Mouse (Mus musculus) 3T3-L1 (cell line): Measurements from ENCODE around the gene Man2c1.

Source experiments
- DNase-seq: peaks from one replicate; pipeline ENCODE4 v3.0.0-alpha.2; 2015; ENCODE audit warnings: low read depth, low spot score

The Man2c1 gene

DNA sequence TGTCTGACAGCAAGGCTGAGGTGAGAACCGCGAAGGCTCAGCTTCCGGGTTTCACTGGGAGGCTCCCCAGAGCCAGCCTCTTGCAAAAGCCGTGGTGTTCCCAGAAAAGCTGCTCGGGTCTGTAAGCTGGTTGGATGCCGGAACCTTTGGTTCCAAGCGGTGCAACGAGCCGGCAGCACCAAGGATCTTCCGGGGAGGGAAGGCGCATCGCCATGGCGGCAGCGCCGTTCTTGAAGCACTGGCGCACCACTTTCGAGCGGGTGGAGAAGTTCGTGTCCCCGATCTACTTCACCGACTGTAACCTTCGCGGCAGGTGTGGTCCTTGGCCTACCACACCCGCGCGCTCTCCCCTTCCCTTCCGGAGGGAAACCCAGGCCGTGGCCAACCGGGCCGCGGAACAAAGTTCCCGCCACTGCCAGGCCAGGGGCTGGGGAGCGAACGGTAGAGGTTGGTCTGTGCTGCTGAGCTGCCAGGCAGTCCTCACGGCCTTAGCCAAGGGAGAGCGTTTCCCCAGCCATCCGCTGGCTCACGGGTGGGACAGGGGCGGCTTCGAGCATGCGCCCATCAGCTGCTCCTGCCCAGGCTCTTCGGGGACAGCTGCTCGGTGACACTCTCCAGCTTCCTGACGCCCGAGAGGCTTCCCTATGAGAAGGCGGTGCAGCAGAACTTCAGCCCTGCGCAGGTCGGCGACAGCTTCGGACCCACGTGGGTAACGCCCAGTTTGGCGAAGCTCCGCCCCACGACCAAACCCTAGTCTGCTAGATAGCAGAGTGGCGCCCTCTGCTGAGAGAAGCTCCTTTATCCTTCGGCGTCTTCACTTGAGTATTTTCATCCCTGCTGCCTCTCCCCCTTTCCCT, at the start of gene Man2c1:
Man2c1 (plus strand) TSS at position 114 of the 857 bp plus-strand sequence.
- peak; percentile 98 for DNase-seq

DNA sequence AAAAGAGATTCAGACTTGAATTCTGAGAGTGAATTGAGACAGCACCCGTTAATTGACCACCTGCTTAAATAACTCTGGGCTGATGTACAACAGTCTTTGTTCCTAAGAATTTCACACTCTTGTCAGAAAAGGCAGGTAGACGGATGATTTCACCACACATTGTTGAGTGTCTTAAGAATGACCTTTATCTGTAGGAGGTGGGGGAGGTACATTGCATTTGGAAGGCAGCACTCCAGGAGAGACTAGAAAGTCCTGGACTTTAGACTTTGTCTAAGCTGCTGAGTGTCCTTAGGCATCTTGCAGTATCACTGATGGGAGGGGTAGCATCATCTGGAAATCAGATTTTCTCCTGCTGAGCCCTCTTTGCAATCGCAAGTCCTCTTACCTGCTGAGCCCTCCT, 48.3 kb upstream of the Man2c1 start:
- DNase-seq, result no peak

GRCm38 (mm10) chr9:57117261-57117755, 13.2 kb upstream of the Man2c1 start:
- DNase-seq, result no peak

DNA sequence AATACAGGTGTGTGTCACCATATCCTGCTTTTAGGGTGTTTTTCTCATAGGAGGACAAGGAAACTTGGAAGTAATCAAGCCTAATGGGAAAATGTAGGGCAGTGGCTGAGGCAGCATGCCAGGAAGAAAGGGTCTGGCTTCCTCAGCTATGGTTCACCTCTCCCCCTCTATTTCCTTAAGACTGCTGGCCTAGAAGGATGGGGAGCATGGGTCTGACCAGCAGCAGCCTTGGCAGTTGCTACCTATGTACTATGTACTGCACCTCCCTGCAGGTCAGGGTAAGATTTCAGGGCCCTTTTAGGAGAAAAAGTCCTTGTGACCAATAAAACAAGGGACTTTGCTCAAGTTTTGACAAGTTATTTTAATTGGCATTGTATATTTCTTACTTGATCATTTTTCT, 849 bp upstream of the Man2c1 start:
- DNase-seq, result no peak

DNA sequence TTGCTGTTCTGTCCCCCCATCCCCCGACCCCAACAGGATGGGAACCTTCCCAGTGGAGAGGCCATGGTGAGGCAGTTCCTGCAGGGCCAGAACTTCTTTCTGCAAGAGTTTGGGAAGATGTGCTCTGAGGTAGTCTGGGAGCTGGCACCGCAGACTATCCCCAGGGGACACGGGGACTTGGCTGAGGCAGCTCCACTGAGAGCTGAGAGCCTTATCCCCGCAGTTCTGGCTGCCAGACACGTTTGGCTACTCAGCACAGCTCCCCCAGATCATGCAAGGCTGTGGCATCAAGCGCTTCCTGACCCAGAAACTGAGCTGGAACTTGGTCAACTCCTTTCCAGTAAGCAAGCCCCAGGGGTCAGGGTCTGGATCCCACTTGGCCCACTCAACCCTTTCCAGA, 6.8 kb downstream of the Man2c1 start:
- DNase-seq, result no peak

- no peak for DNase-seq
Observed at GRCm38 (mm10) chr9:57137777-57138176, 7.3 kb downstream of the Man2c1 start.

- no peak for DNase-seq
Observed at GRCm38 (mm10) chr9:57138507-57138906, 8.0 kb downstream of the Man2c1 start.

GRCm38 (mm10) chr9:57139110-57139509, 8.6 kb downstream of the Man2c1 start:
- no peak for DNase-seq

DNA sequence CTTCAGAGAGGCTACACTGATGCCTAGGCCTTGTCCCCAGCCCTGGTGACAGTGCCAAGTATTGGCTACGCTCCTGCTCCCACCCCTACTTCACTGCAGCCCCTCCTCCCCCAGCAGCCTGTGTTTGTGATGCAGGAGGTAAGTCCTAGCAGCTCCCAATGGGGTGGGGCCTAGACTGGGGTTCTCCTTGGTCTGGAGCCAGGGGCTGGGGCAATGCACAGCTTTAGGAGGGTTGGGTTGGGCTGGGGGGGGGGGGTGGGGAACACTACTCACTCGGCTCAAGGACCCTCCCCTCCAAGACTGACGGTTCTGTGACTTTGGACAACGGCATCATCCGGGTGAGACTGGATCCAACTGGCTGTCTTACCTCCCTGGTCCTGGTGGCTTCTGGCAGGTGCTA, 9.1 kb downstream of the Man2c1 start:
- DNase-seq, result no peak

GRCm38 (mm10) chr9:57141417-57142353, 11.2 kb downstream of the Man2c1 start:
- DNase-seq, result no peak

DNA sequence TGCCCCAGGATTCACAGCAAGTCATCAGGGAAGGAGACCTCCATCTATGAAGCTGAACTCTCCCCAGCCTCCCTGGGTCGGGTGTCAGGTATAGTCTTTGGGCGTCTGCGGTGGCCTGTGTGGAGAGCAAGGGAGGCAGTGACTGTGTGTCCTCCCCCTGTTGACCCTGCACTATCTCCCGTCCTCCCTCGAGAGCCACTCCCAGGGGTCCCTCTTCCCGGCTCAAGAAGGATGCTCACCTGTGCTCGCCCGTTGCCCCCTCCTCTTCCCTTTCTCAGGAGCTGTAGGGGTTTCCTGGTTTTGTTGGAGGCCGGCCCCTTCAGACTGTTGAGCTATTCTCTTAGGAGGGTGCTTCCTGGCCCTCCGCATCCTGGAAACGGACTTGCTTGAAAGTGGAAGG, 12.7 kb downstream of the Man2c1 start:
- DNase-seq, result no peak

- no peak for DNase-seq
Observed at GRCm38 (mm10) chr9:57144830-57145229, 14.3 kb downstream of the Man2c1 start.

- no peak for DNase-seq
Observed at GRCm38 (mm10) chr9:57146451-57147066, 16.1 kb downstream of the Man2c1 start.

DNA sequence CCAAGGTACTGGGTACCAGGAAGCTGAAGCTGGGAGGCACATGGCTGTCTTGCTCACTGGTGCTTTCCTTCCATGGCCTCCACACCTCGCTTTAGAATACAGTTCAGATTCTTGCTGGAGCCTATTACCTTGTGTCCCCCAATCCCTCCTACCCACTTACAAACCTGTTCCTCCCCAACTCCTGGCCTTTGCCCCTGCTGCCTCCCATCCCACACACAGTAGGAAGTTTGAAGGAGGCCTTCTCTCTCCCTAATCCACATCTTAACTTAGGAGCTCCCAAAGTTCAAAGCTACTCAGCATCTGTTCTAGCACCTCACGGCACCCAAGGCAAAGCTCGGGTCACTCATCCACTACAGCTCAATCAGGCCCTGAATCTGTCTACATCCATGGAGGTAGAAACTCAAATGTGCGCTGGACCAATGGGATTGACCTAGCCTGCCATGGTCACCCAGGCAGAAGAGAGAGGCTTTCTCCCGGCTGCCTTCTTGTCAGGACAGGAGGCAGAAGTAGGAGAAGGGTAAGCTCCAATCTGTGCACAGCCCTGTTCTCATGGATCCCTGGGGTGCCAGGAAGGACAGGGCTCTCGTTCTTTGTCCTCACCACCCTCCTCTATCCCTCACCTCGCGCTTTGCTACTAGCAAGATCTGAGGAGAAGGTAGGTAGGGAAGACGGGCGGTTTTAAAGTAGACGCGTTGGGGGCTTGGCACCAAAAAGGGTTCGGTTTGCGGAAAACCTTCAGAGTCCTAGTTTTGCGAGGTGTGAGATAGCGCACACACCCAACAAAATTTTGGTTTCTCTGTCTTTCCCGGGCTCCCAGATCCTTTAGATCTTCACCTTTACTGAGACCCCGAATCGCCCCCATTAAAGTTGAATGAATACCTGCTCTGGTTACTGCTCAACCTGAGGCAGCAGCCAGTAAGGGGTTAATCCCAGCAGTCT, 17.0 kb downstream of the Man2c1 start:
- DNase-seq, result peak; percentile 35

DNA sequence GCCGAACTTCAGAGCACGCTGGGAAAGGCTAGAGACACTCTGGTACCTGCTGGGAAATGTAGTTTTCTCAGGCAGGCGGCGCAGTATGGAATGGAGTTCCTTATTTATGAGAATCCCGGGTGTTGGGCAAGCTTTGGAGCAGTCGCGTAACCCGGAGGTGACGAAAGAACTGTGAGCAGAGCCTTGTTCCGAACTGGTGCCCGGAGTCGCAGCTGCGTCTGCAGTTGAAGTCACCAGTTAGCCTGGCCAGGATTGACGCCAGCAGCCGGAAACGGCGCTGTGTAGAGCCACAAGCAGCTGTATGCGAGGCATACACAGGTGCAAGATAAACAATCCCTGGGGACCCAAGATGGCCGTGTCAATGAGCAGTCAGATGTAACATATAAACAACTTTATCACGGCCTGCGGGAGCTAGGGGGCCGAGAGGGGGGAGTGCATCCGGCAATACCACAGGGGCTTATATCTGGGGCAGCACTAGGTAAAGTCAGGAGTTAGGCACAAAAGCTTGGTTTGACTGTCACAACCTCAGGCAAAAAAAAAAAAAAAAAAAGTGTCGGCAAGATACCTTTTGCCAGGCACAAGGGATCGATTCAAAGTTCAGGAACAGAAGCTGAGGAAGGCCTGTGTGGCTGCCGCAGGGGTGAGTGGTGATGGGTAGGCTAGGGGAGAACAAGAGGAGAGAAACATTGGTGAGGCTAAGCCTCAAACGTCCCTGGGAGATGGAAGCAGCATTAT, 17.8 kb downstream of the Man2c1 start, which contains the start of gene Neil1:
Neil1 (minus strand) TSS at position 162 of the 735 bp plus-strand sequence.
- peak; percentile 93 for DNase-seq

DNA sequence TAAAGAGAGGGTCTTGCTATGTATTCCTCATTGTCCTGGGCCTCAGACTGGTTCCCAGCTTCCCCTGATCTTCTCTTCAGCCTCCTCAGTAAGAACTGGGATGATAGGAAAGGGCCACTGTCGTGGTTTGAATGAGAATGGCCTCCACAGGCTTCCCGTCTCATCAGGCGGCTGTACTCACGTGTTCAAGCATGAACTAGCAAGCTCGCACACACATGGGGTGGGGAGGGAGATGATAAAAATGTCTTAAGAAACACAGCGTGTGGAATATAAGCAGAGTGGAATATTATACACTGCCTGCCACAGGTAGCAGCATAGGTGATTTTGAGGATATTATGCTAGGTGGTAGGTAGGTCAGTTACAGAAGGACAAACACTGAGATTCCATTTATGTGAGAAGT, 18.5 kb downstream of the Man2c1 start:
- no peak for DNase-seq

DNA sequence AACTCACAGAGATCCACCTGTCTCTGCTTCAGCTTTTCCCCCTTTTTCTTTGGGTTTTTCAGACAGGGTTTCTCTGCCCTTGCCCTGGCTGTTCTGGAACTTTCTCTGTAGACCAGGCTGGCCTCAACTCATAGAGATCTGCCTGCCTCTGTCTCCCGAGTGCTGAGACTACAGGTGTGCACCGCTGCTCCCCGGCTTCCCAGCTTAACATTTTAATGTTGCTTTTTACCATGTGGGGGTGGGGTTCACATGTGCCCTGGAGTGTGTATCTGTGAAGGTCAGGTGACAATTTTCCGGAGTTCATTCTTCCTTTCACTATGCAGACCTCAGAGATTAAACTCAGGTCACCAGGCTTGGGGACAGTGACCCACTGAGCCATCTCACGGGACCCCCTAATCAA, 19.7 kb downstream of the Man2c1 start:
- DNase-seq, result no peak

- DNase-seq, result peak; percentile 24
Observed at GRCm38 (mm10) chr9:57152331-57152730, 21.8 kb downstream of the Man2c1 start.

DNA sequence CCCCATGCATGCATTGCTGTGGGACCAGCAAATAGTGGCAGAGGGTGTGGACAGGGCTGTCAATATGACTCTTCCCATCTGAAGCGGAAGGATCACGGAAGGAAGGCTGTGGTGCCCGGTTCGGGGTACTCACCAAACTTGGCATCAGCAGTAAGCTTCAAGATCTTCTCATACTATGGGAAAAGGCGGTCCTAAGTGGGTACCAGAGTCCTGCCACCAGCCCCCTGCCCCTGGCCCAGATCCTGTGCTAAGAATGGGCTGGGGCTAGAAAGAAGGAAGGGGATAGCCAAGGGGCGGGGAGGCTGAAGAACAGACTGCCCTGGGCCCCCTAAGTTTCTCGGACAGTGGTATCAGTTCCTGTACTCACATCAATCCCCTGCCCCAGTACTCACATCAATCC, 25.9 kb downstream of the Man2c1 start:
- DNase-seq, result no peak

DNA sequence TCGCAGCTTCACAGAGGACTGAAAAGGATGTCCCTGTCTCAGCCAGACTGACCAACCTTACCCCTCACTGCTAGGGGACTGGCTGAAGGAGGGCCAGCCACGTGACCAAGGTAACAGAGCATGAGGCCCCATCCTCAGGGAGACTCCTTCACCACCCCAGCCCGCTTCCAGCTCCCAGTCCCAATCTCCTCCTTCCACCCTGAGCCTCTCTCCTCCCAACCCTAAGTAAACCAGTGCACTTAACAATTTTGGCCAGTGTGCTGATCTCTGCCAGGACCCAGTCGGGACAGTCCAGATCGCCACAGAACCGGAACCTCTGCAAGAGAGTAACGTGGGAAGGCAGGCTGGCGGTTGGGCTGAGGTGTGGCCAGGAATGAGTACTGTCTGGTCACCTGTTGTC, 26.3 kb downstream of the Man2c1 start:
- no peak for DNase-seq
